Mouse (Mus musculus): Measurements from ENCODE around the gene Nudt14. TPM values are rescaled to one million over a fixed set of nuclear protein-coding genes. Genes with fewer than 3 reads are reported as not detected.

Nudt14 gene
- polyA plus RNA-seq, 1 experiment from 2014 or later, result 104 TPM

DNA sequence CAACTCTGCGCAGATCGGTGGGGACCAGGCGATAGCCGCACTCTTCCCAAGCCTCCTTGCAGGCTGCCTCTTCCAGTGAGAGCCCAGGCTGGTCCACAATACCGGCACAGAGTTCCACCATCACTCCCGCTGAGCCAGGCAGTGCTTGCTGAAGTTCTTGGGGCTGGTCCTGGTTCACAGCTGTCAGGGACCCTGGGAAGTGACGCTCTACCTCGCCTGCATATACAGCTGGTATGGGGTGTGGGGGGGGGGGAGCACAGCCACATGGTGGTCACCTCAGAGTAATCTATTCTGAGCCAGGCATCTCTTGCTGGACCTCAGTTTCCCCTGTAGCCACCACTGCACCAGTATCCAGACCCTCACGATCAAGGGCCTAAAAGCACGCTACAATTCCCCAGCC, 3.6 kb downstream of the Nudt14 start:
- no peak overlapping the region for H3K4me2 ChIP-seq (replicated peaks; ENCODE audit: low read depth, low read length)
- no peak for ATAC-seq (ENCODE audit: low FRiP score, low TSS enrichment)
- H3K4me3 ChIP-seq (ENCODE audit: low read length), result no peak overlapping the region
- H3K9me3 ChIP-seq (ENCODE audit: low read length), result no peaks in the 10 kb centered on the region
- no peaks in the 10 kb centered on the region for H3K27me3 ChIP-seq (ENCODE audit: insufficient read depth, low read length)
- no peak overlapping the region for H3K9ac ChIP-seq (replicated peaks; ENCODE audit: low read length)
- no peaks in the 10 kb centered on the region for H3K36me3 ChIP-seq (ENCODE audit: insufficient read depth, low read length)
- peaks cover 14% of the 10 kb centered on the region for H3K4me1 ChIP-seq (ENCODE audit: insufficient read depth, low read length)
- WGBS, result 80% methylated on average over 10 of the region's 10 CpGs
- no peak overlapping the region for H3K27ac ChIP-seq (ENCODE audit: low read length)

GRCm38 (mm10) chr12:112937906-112938305, 4.0 kb downstream of the Nudt14 start:
- Histone ChIP-seq H3K27ac (ENCODE audit: low read length) (no peak overlapping the region), H3K4me1 (ENCODE audit: insufficient read depth, low read length) (peaks cover 15% of the 10 kb centered on the region), H3K27me3 (ENCODE audit: insufficient read depth, low read length) (no peaks in the 10 kb centered on the region), H3K9ac (replicated peaks; ENCODE audit: low read length) (0 out of 2 replicates have a peak overlapping the region, but pooled peaks have one; percentile 9), H3K4me3 (ENCODE audit: low read length) (no peak overlapping the region), H3K36me3 (ENCODE audit: insufficient read depth, low read length) (no peaks in the 10 kb centered on the region), H3K4me2 (replicated peaks; ENCODE audit: low read depth, low read length) (no peak overlapping the region), H3K9me3 (ENCODE audit: low read length) (no peaks in the 10 kb centered on the region)
- WGBS, result 46% methylated on average over 9 of the region's 9 CpGs
- no peak for ATAC-seq (ENCODE audit: low FRiP score, low TSS enrichment)

GRCm38 (mm10) chr12:112932647-112933046, 9.3 kb downstream of the Nudt14 start:
- H3K4me2 ChIP-seq (replicated peaks; ENCODE audit: low read depth, low read length), result no peak overlapping the region
- no peaks in the 10 kb centered on the region for H3K9me3 ChIP-seq (ENCODE audit: low read length)
- peaks cover 29% of the 10 kb centered on the region for H3K4me1 ChIP-seq (ENCODE audit: insufficient read depth, low read length)
- no peaks in the 10 kb centered on the region for H3K36me3 ChIP-seq (ENCODE audit: insufficient read depth, low read length)
- peaks cover 41% of the 10 kb centered on the region for H3K27me3 ChIP-seq (ENCODE audit: insufficient read depth, low read length)
- peak overlapping the region; percentile 4 for H3K9ac ChIP-seq (replicated peaks; ENCODE audit: low read length)
- no peak overlapping the region for H3K27ac ChIP-seq (ENCODE audit: low read length)
- no peak overlapping the region for H3K4me3 ChIP-seq (ENCODE audit: low read length)
- WGBS, result 15% methylated on average over 7 of the region's 7 CpGs
- ATAC-seq (ENCODE audit: low FRiP score, low TSS enrichment), result no peak

DNA sequence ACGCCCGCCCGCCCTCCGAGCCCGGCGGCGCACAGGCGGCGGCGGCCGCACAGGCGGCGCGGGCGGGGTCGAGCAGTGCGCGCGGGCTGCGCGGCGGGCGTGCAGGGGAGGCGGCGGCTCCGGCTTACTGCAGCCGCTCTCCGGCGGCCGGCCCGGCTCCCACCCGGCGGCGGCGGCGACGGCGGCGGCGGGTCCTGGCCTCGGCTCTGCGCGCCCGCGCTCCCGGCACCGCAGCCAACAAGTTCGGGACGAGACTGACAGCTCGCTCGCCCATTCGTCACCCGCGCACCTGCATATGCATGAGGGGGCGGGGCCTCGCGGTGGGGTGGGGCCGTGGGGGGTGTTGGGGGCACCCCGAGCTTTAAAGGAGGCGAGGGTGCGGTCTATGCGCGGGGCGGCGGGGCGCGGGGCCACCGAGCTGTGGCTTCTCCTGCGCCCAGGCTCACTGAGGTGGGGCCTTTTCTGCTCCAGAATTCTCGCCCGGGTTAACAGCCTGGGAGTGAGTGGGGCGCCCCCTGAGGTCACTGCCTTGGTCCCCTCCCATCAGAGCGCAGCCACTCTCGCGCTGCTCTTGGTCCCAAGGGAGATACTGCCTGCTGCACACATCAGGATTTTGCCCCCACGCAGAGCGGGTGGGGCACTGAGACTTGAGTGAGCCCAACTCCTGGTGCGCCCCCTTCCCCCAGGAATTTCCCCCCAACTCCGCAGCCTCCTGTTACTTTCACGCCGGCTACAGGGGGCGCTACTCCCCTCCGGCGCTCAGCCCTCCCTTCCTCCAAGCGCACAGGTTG, 12.2 kb downstream of the Nudt14 start, which contains the start of gene Jag2:
Gene Jag2, minus strand, starts transcription at position 215 of the 791 bp plus-strand sequence.
- Histone ChIP-seq H3K4me1 (ENCODE audit: insufficient read depth, low read length) (peaks cover 36% of the 10 kb centered on the region), H3K9me3 (ENCODE audit: low read length) (no peaks in the 10 kb centered on the region), H3K27me3 (ENCODE audit: insufficient read depth, low read length) (peaks cover 56% of the 10 kb centered on the region), H3K4me3 (ENCODE audit: low read length) (peak within 1 kb of the TSS; percentile 56), H3K27ac (ENCODE audit: low read length) (no peak within 1 kb of the TSS), H3K36me3 (ENCODE audit: insufficient read depth, low read length) (no peaks in the 10 kb centered on the region), H3K9ac (replicated peaks; ENCODE audit: low read length) (peak within 1 kb of the TSS; percentile 55), H3K4me2 (replicated peaks; ENCODE audit: low read depth, low read length) (peak within 1 kb of the TSS; percentile 90)
- peak; percentile 43 for ATAC-seq (ENCODE audit: low FRiP score, low TSS enrichment)
- 2% methylated on average over 45 of the region's 85 CpGs for WGBS

GRCm38 (mm10) chr12:112928401-112929241, 13.3 kb downstream of the Nudt14 start:
- ATAC-seq (ENCODE audit: low FRiP score, low TSS enrichment), result peak; percentile 24; the same call in 1 of the 2 replicates
- peaks cover 56% of the 10 kb centered on the region for H3K27me3 ChIP-seq (ENCODE audit: insufficient read depth, low read length)
- no peaks in the 10 kb centered on the region for H3K9me3 ChIP-seq (ENCODE audit: low read length)
- H3K4me3 ChIP-seq (ENCODE audit: low read length), result peak overlapping the region; percentile 56
- H3K4me2 ChIP-seq (replicated peaks; ENCODE audit: low read depth, low read length), result peak overlapping the region; percentile 90
- H3K4me1 ChIP-seq (ENCODE audit: insufficient read depth, low read length), result peaks cover 36% of the 10 kb centered on the region
- WGBS, result 1% methylated on average over 104 of the region's 124 CpGs
- H3K9ac ChIP-seq (replicated peaks; ENCODE audit: low read length), result peak overlapping the region; percentile 55
- H3K27ac ChIP-seq (ENCODE audit: low read length), result no peak overlapping the region
- no peaks in the 10 kb centered on the region for H3K36me3 ChIP-seq (ENCODE audit: insufficient read depth, low read length)

DNA sequence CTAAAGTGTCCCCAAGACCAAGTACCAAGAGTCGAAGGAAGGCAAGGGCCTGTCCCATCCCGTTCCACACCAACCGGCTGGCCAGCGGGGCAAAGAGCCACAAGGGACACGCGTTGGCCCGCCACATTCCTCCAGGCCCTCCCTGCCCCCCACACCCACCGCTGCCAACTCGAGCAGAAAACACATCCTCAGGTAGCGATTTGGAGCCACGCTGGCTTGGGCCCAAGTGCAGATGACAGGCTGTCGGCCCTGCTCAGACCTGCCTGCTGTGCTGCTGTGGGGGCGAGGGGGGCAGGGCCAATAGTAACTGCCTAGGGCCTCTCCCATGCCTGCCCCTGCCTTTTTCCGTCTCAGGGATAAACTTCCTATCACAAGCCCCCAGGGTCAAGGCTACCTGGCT, 14.7 kb downstream of the Nudt14 start:
- Histone ChIP-seq H3K4me1 (ENCODE audit: insufficient read depth, low read length) (peaks cover 29% of the 10 kb centered on the region), H3K4me3 (ENCODE audit: low read length) (no peak overlapping the region), H3K27me3 (ENCODE audit: insufficient read depth, low read length) (peaks cover 56% of the 10 kb centered on the region), H3K4me2 (replicated peaks; ENCODE audit: low read depth, low read length) (0 out of 2 replicates have a peak overlapping the region, but pooled peaks have one; percentile 1), H3K27ac (ENCODE audit: low read length) (no peak overlapping the region), H3K9me3 (ENCODE audit: low read length) (no peaks in the 10 kb centered on the region), H3K36me3 (ENCODE audit: insufficient read depth, low read length) (no peaks in the 10 kb centered on the region), H3K9ac (replicated peaks; ENCODE audit: low read length) (no peak overlapping the region)
- WGBS, result 52% methylated on average over 14 of the region's 14 CpGs
- no peak for ATAC-seq (ENCODE audit: low FRiP score, low TSS enrichment)

DNA sequence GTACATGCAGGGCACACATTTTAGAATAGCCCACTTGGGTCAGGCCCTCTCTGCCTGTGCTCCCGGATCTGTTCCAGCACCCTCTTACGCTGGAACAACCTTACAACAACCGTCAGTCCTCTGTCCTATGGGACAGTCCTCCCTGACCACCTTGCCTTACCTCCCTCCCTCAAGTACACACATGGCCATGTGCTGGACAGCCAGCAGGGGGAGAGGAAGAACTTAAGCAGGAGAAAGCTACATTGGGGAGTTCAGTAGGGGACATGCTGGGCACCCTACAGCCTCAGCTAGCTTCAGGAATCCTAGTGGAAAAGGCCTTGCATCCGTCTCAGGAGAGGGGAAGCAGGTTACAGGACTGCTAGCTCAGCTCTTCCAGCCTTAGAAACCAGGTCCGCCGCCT, 16.0 kb downstream of the Nudt14 start:
- Histone ChIP-seq H3K27me3 (ENCODE audit: insufficient read depth, low read length) (peaks cover 48% of the 10 kb centered on the region), H3K36me3 (ENCODE audit: insufficient read depth, low read length) (no peaks in the 10 kb centered on the region), H3K9ac (replicated peaks; ENCODE audit: low read length) (no peak overlapping the region), H3K9me3 (ENCODE audit: low read length) (no peaks in the 10 kb centered on the region), H3K4me2 (replicated peaks; ENCODE audit: low read depth, low read length) (no peak overlapping the region), H3K4me1 (ENCODE audit: insufficient read depth, low read length) (peaks cover 28% of the 10 kb centered on the region; the same call in 1 of the 2 replicates), H3K27ac (ENCODE audit: low read length) (no peak overlapping the region), H3K4me3 (ENCODE audit: low read length) (no peak overlapping the region)
- ATAC-seq (ENCODE audit: low FRiP score, low TSS enrichment), result no peak
- WGBS, result 92% methylated on average over 6 of the region's 6 CpGs

- peaks cover 14% of the 10 kb centered on the region for H3K27me3 ChIP-seq (ENCODE audit: insufficient read depth, low read length)
- H3K4me3 ChIP-seq (ENCODE audit: low read length), result no peak overlapping the region
- 27% methylated on average over 3 of the region's 3 CpGs for WGBS
- H3K36me3 ChIP-seq (ENCODE audit: insufficient read depth, low read length), result no peaks in the 10 kb centered on the region
- H3K27ac ChIP-seq (ENCODE audit: low read length), result no peak overlapping the region
- no peak for ATAC-seq (ENCODE audit: low FRiP score, low TSS enrichment)
- no peak overlapping the region for H3K4me2 ChIP-seq (replicated peaks; ENCODE audit: low read depth, low read length)
- H3K9me3 ChIP-seq (ENCODE audit: low read length), result no peaks in the 10 kb centered on the region
- H3K9ac ChIP-seq (replicated peaks; ENCODE audit: low read length), result no peak overlapping the region
- H3K4me1 ChIP-seq (ENCODE audit: insufficient read depth, low read length), result peaks cover 8% of the 10 kb centered on the region; the same call in 1 of the 2 replicates
Measured at GRCm38 (mm10) chr12:112922541-112922940, 19.4 kb downstream of the Nudt14 start.

GRCm38 (mm10) chr12:112921518-112921917, 20.4 kb downstream of the Nudt14 start:
- H3K4me3 ChIP-seq (ENCODE audit: low read length), result no peak overlapping the region
- 84% methylated on average over 12 of the region's 12 CpGs for WGBS
- no peak overlapping the region for H3K4me2 ChIP-seq (replicated peaks; ENCODE audit: low read depth, low read length)
- H3K27me3 ChIP-seq (ENCODE audit: insufficient read depth, low read length), result peaks cover 10% of the 10 kb centered on the region
- H3K4me1 ChIP-seq (ENCODE audit: insufficient read depth, low read length), result 0 out of 2 replicates have a peak, but pooled peaks cover 7% of the 10 kb centered on the region
- no peak overlapping the region for H3K27ac ChIP-seq (ENCODE audit: low read length)
- ATAC-seq (ENCODE audit: low FRiP score, low TSS enrichment), result no peak
- no peak overlapping the region for H3K9ac ChIP-seq (replicated peaks; ENCODE audit: low read length)
- H3K9me3 ChIP-seq (ENCODE audit: low read length), result no peaks in the 10 kb centered on the region
- no peaks in the 10 kb centered on the region for H3K36me3 ChIP-seq (ENCODE audit: insufficient read depth, low read length)
